Mouse (Mus musculus) Patski (cell line): ENCODE data around the gene Pld1. TPM values are rescaled to one million over a fixed set of nuclear protein-coding genes. Genes with fewer than 3 reads are reported as not detected.

Experiments
- ATAC-seq: fragments of 100-300 bp; one replicate; pipeline ENCODE4 v1.8.0; 2021
- CTCF ChIA-PET: fragments of 350-600 bp; sonication (Branson Sonifier 250); formaldehyde crosslinking; loops from one replicate; lab custom pipeline; 2022; ENCODE audit warnings: inconsistent platforms; lab: Charles Lee
- POLR2A ChIA-PET: fragments of 350-600 bp; sonication (Branson Sonifier 250); formaldehyde crosslinking; loops from one replicate; lab custom pipeline; 2022; ENCODE audit warnings: antibody characterized with exemption, inconsistent platforms; lab: Charles Lee
- DNase-seq: peaks from one replicate; pipeline ENCODE4 v3.0.0-alpha.2; 2011; ENCODE audit warnings: low read depth, low spot score
- H3K27me3 ChIP-seq: fragments of 371-371 bp; one replicate; pipeline ENCODE4 v1.5.1; 2021
- CTCF ChIP-seq: fragments of 100-300 bp; IDR thresholded peaks from one replicate; pipeline ENCODE4 v1.5.1; 2021
- in situ Hi-C: fragments of 300-500 bp; cut with MboI; formaldehyde crosslinking; loops from 3 replicates; pipeline ENCODE4 v1.11.1; 2018; ENCODE audit warnings: low pct_unique_long_range_greater_than_20kb, mixed read lengths
- polyA plus RNA-seq: library from polyadenylated mRNA; unstranded; gene quantifications from one replicate; pipeline ENCODE4 v1.2.3, GENCODE M21; 2021

The Pld1 gene
- 16.1 TPM for polyA plus RNA-seq

DNA sequence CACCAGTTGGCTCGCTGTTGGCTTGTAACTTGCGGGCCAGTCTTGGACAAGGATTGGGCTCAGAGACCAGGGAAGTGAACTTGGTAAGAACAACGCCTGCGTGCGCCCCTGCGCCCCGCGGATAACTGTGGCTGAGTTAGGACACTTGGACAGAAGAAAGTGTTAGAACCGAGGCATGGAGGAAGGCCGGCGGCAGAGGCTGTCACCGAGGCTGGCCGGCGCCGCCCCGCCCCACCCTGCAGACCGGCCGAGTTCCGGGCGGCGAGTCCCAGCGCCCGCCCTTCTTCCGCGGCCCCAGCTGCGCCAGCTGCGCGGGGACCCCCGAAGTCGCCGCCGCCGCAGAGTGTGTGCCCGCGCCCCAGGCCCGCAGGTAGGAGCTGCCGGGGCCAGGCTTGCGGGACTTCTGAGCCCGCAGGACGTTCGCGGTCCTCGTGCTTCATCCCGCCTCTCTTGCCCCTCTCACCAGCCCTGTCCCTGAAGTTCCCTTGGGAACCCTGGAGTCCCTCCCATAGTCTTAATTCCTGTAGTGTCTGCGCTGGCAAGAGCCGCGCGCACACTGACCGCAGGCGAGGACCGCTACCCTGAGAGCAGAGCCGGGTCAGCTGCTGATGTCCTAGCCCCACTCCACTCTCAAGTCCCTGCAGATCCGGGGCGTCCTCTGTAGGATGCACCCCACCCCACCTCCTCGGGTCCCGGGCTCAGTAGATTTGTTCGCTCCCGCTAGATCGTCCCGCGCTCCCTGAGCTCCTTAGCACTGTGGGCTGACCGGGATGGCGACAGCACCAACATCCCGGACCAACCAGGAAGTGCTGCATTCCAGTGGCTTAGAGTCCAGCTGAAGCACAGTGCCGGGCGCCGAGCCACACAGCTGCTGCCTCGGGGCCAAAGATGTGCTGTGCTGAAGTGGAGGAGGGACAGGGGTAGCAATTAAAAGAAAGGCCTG lies at the start of gene Pld1:
Gene Pld1 (plus strand): TSS at position 315 of the 943 bp plus-strand sequence.
- no peak for TF ChIP-seq CTCF
- ChIA-PET POLR2A (interaction anchor here (0.6 to 1.3 kb wide), 9 partner anchors 11 to 242 kb away, joined by 3 to 5 read pairs (median 4); partner anchors contain the start of gene Fndc3b), CTCF (interaction anchor here (1.0 to 1.9 kb wide), 9 partner anchors 11 to 169 kb away, joined by 3 to 8 read pairs (median 4); no protein-coding TSS in a partner anchor)
- ATAC-seq, result peak; percentile 98
- DNase-seq, result peak; percentile 62
- no peaks in the 10 kb centered on the region for H3K27me3 ChIP-seq
- in situ Hi-C loops, result no loop called here

DNA sequence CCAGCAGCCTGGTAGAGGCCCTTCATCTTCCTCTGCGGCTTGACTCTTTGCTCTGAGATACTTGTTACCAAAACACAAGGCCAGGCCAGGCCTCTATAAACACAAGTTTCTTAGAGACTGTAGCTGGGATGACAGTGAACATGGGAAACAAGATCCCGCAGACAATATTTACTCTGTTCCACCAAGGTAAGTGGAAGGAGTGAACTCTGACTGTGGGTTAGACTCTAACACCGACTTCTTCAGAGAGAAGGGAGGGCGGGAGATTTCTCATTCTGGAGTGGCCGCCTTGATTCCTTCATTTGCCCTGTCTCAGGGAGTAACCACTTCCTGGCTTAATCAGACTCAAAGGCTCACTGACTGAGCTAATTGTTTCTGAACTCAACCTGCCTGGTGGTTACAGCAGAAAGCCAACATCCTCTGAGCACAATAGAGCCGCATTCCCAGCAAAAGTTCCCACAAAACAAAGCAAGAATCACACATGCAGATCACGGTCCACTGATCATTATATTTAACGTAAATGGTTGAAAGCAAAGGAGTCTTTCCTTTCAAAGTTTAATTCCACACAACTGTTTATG lies 42.1 kb upstream of the Pld1 start, which contains the start of gene Tmem212:
Gene Tmem212 (minus strand): TSS at position 51 of the 575 bp plus-strand sequence.
- TF ChIP-seq CTCF, result no peak
- in situ Hi-C loops, result no loop called here
- H3K27me3 ChIP-seq, result no peaks in the 10 kb centered on the region
- ATAC-seq, result peak; percentile 44
- peak; percentile 64 for DNase-seq
- ChIA-PET POLR2A (no interaction called here), CTCF (interaction anchor here (0.9 to 2.0 kb wide), 3 partner anchors 10 to 13 kb away, joined by 3 to 6 read pairs (median 4); no protein-coding TSS in a partner anchor)

DNA sequence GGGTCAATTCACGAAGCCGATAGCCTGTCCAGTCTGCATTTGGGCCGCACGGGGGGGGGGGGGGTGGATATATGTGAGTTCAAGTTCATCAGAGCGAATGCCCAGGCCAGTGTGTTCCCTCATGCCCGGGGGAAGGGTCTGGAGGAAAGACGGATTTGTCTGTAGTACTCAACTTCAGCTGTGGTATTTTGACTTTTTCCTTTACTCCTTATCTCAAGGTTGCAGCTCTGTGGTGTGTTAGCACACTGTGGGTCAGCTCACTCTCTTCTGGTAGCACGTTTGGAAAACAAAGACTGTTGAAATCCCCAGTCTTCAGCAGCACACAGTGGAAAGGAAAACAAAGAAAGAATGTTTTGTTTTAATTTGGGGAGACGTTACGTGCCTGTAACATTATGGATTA lies 40.3 kb upstream of the Pld1 start:
- POLR2A ChIA-PET, result no interaction called here
- no peak for TF ChIP-seq CTCF
- ATAC-seq, result no peak
- no peaks in the 10 kb centered on the region for H3K27me3 ChIP-seq
- in situ Hi-C loops, result no loop called here
- no peak for DNase-seq
- CTCF ChIA-PET, result no interaction called here

- ChIA-PET POLR2A (no interaction called here), CTCF (interaction anchor here (0.8 to 1.5 kb wide), 3 partner anchors 9 to 23 kb away, joined by 3 to 6 read pairs (median 3); no protein-coding TSS in a partner anchor)
- H3K27me3 ChIP-seq, result no peaks in the 10 kb centered on the region
- DNase-seq (no peak), ATAC-seq (no peak)
- no peak for TF ChIP-seq CTCF
- in situ Hi-C loops, result no loop called here
Observed at GRCm38 (mm10) chr3:27899012-27899726, 39.3 kb upstream of the Pld1 start.

- ChIA-PET POLR2A (no interaction called here), CTCF (interaction anchor here (1.1 to 1.4 kb wide), 2 partner anchors 9 to 11 kb away, joined by 3 read pairs; no protein-coding TSS in a partner anchor)
- no peaks in the 10 kb centered on the region for H3K27me3 ChIP-seq
- ATAC-seq (no peak), DNase-seq (no peak)
- peak; percentile 69 for TF ChIP-seq CTCF
- in situ Hi-C loops, result no loop called here
Observed at GRCm38 (mm10) chr3:27901846-27902245, 36.6 kb upstream of the Pld1 start.

GRCm38 (mm10) chr3:27904659-27905330 lies 33.7 kb upstream of the Pld1 start:
- no peak for ATAC-seq
- ChIA-PET POLR2A (no interaction called here), CTCF (interaction anchor here (2.0 kb wide), 1 partner anchor 15 kb away, joined by 6 read pairs; no protein-coding TSS in a partner anchor)
- H3K27me3 ChIP-seq, result no peaks in the 10 kb centered on the region
- DNase-seq, result no peak
- no peak for TF ChIP-seq CTCF
- in situ Hi-C loops, result no loop called here

DNA sequence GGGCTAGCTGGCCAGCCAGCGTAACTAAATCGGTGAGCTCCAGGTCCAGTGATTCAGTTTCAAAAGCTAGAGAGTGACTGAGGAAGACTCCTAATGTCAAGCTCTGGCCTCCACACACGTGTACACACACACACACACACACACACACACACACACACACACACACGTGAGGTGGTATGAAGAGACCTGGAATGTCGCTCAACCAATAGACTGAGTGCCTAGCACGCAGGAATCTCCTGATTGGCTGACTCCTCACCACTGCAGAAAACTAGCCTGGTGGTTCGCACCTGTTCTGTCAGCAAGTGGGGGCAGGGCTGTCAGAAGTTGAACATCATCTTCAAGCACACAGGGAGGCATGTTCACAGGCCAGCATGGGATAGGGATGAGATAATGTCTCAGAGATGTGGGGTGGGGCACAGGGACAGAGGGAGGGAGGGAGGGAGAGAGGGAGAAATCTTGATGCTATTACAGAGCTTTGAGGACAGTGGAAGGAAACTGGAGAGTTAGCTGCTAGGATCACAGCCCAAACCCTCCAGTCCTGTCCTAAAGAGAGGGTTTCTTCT lies 31.8 kb upstream of the Pld1 start:
- ATAC-seq, result no peak
- TF ChIP-seq CTCF, result no peak
- ChIA-PET POLR2A (no interaction called here), CTCF (interaction anchor here (0.9 kb wide), 1 partner anchor 11 kb away, joined by 3 read pairs; the partner anchor contains the start of gene Tmem212)
- in situ Hi-C loops, result no loop called here
- no peak for DNase-seq
- no peaks in the 10 kb centered on the region for H3K27me3 ChIP-seq

DNA sequence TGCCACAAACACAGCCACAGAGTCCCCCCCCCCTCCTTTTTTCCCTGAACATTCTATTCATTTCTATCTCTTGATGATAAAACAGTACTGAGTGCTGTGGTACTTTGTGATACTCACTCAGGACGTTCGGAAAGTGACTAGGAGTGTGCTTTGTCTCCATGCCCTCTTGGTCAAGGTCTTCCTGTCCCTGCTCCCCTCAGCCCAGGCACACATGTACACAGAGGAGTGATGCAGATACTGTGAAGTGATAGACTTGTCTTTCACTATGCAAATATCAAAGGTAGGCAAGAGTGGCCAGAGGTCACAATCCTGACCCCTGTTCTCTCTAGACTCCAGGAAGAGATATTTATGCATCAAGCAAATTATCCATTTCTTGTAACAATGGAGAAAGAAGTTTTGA lies 31.2 kb upstream of the Pld1 start:
- no peak for TF ChIP-seq CTCF
- DNase-seq (no peak), ATAC-seq (no peak)
- in situ Hi-C loops, result no loop called here
- CTCF ChIA-PET, result interaction anchor here (0.9 kb wide), 1 partner anchor 15 kb away, joined by 3 read pairs; no protein-coding TSS in a partner anchor
- H3K27me3 ChIP-seq, result no peaks in the 10 kb centered on the region
- POLR2A ChIA-PET, result no interaction called here

DNA sequence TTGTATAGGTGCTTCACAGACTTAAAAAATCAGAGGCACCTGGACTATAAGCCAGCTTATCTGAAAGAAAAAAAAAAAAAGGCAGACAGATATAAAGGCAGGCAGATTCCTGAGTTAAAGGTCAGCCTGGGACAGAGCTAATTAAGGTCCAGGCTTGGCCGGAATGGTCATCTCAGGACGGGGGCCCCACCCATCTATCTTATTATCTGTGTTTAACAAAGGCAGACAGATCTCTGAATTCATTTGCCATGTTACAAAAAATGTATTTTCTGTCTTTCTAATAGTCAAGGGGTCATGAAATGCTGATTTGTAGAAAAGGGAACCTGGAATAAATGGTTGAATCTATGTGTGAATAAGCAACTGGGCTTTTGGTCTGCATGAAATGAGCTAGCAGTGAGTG lies 30.2 kb upstream of the Pld1 start:
- in situ Hi-C loops, result no loop called here

More for the DNA sequence above, 30.2 kb upstream of the Pld1 start:
- ChIA-PET CTCF (interaction anchor here (0.7 to 1.8 kb wide), 8 partner anchors 9 to 197 kb away, joined by 3 to 6 read pairs (median 3); partner anchors contain the start of gene Tmem212), POLR2A (interaction anchor here (0.6 to 0.7 kb wide), 3 partner anchors 17 to 128 kb away, joined by 3 read pairs; no protein-coding TSS in a partner anchor)
- DNase-seq, result no peak
- TF ChIP-seq CTCF, result no peak
- no peak for ATAC-seq
- no peaks in the 10 kb centered on the region for H3K27me3 ChIP-seq
